Mouse (Mus musculus) C2C12 (cell line): ENCODE measurements around the gene Klhl22.

Experiments used
- CEBPB ChIP-seq: IDR thresholded peaks from one replicate; pipeline ENCODE4 v1.6.1; 2011; ENCODE audit warnings: low read depth, mild to moderate bottlenecking, control low read depth, moderate library complexity
- CTCF ChIP-seq: IDR thresholded peaks from one replicate; pipeline ENCODE4 v1.5.1; 2011; ENCODE audit not compliant: control insufficient read depth, insufficient read depth, insufficient read length
- FOSL1 ChIP-seq: IDR thresholded peaks from one replicate; pipeline ENCODE4 v1.8.0; 2011; ENCODE audit warnings: mild to moderate bottlenecking, low read length; ENCODE audit not compliant: poor library complexity, insufficient read depth, severe bottlenecking
- MAX ChIP-seq: IDR thresholded peaks from one replicate; pipeline ENCODE4 v1.6.1; 2011; ENCODE audit warnings: mild to moderate bottlenecking, control low read depth
- USF1 ChIP-seq: IDR thresholded peaks from one replicate; pipeline ENCODE4 v1.6.1; 2011; ENCODE audit warnings: low read depth, mild to moderate bottlenecking, control low read depth, moderate library complexity

GRCm38 (mm10) chr16:17833321-17833680 is 73.9 kb downstream of the Klhl22 start:
- no peak for TF ChIP-seq CTCF
- no peak for TF ChIP-seq CEBPB
- no peak for TF ChIP-seq MAX
- no peak for TF ChIP-seq USF1
- no peak for TF ChIP-seq FOSL1
